Mouse (Mus musculus) neural tube, embryonic 12.5 days (tissue): Measurements from ENCODE around the gene Dnajb14. TPM values are rescaled to one million over a fixed set of nuclear protein-coding genes. Genes with fewer than 3 reads are reported as not detected.

Experiments used
- ATAC-seq: fragments of 200-750 bp; cut with Nextera tagmentation; 2 replicates; pipeline ENCODE4 v1.8.0; 2017; ENCODE audit warnings: low read depth, mild to moderate bottlenecking, moderate TSS enrichment, moderate library complexity; ENCODE audit not compliant: low FRiP score
- H3K27ac ChIP-seq: fragments of 300-500 bp; sonication (generic); 2 replicates; pipeline ENCODE4 v1.5.1; 2016
- H3K27me3 ChIP-seq: fragments of 300-500 bp; sonication (generic); replicated peaks from 2 replicates; pipeline ENCODE4 v1.6.1; 2016; ENCODE audit warnings: mild to moderate bottlenecking
- H3K36me3 ChIP-seq: fragments of 300-500 bp; sonication (generic); 2 replicates; pipeline ENCODE4 v1.6.1; 2016; ENCODE audit warnings: mild to moderate bottlenecking
- H3K4me1 ChIP-seq: fragments of 300-500 bp; sonication (generic); 2 replicates; pipeline ENCODE4 v1.6.1; 2016
- H3K4me2 ChIP-seq: fragments of 300-500 bp; sonication (generic); replicated peaks from 2 replicates; pipeline ENCODE4 v1.6.1; 2016; ENCODE audit warnings: mild to moderate bottlenecking
- H3K4me3 ChIP-seq: fragments of 300-500 bp; sonication (generic); 2 replicates; pipeline ENCODE4 v1.5.1; 2016
- H3K9ac ChIP-seq: fragments of 300-500 bp; sonication (generic); 2 replicates; pipeline ENCODE4 v1.6.1; 2016; ENCODE audit warnings: mild to moderate bottlenecking
- H3K9me3 ChIP-seq: fragments of 300-500 bp; sonication (generic); 2 replicates; pipeline ENCODE4 v1.6.1; 2016; ENCODE audit warnings: mild to moderate bottlenecking
- WGBS: fragments of 180-500 bp; shearing (Covaris S2); methylation state at CpG from one replicate; pipeline ENCODE4 v1.1.7; 2016; 5-methylcytosine and 5-hydroxymethylcytosine counted together
- polyA plus RNA-seq: library from polyadenylated mRNA; unstranded; fragments of >200 nt; fragmentation: Nextera tagmentation; extraction: Ambion mirVana; gene quantifications from 2 replicates; pipeline ENCODE4 v1.2.1, GENCODE M21; 2016

Gene Dnajb14
- 11.0 and 12.6 TPM in 2 replicates for polyA plus RNA-seq

- Histone ChIP-seq H3K27me3 (no peaks in the 10 kb centered on the region), H3K9me3 (no peaks in the 10 kb centered on the region), H3K9ac (peak within 1 kb of the TSS; percentile 96), H3K4me2 (peak within 1 kb of the TSS; percentile 84), H3K4me1 (peaks cover 12% of the 10 kb centered on the region), H3K36me3 (peaks cover 5% of the 10 kb centered on the region; the same call in 1 of the 2 replicates), H3K27ac (peak within 1 kb of the TSS; percentile 96), H3K4me3 (peak within 1 kb of the TSS; percentile 77)
- ATAC-seq: 0 out of 2 replicates have a peak, but pooled peaks have one; percentile 5
- under 1% methylated on average over 90 of the region's 94 CpGs for WGBS
Observed at GRCm38 (mm10) chr3:137867437-137868093, at the start of gene Dnajb14. TSS of gene Dnajb14 (plus strand) at chr3:137867675.

GRCm38 (mm10) chr3:137818713-137819112 lies 48.8 kb upstream of the Dnajb14 start:
- 16% methylated on average over 4 of the region's 4 CpGs for WGBS
- Histone ChIP-seq H3K27me3 (no peaks in the 10 kb centered on the region), H3K4me2 (no peak overlapping the region), H3K27ac (no peak overlapping the region), H3K36me3 (no peaks in the 10 kb centered on the region), H3K9me3 (no peaks in the 10 kb centered on the region), H3K4me1 (no peaks in the 10 kb centered on the region), H3K9ac (no peak overlapping the region), H3K4me3 (no peak overlapping the region)
- no peak for ATAC-seq

DNA sequence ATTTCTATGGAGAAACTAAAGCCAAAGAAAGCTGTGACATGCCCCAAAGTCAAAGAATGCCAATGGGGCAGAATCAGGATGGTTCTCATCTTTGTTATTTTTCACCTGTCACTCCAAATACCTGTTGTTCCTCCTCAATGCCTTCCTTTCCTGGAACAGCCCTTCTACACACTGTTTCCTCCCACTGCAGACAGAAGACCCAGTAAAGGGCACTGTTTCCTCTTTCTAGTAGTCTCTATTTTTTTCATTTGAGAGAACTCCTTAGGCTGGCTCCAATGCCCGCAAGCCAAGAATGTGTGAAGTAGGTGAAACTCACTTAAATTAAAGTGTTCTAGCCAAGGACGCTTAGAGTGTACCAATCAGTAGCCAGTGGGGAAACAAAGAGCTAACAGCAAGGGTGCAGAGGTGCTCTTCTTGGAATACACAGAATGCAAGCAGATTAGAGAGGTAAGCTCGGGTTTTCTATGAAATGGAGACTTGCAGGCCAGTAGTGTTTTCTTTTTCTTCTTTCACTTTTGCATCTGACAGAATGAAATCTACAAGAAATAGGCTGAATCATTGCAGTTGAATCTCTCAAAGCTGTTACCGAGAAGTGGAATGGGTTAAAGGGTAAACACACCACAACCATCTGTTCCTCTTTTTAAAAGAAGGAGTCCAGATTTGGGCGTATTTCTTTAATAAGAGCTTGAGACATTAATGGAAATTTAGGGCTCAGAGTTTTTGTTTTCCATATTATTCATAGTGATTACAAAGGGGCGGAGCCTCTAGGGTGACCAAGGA lies 46.6 kb upstream of the Dnajb14 start:
- H3K27ac ChIP-seq: no peak overlapping the region
- 84% methylated on average over 6 of the region's 6 CpGs for WGBS

GRCm38 (mm10) chr3:137823317-137823716 lies 44.2 kb upstream of the Dnajb14 start:
- 91% methylated on average over 3 of the region's 3 CpGs for WGBS
- ATAC-seq: no peak
- Histone ChIP-seq H3K4me3 (no peak overlapping the region), H3K27me3 (no peaks in the 10 kb centered on the region), H3K9me3 (no peaks in the 10 kb centered on the region), H3K36me3 (no peaks in the 10 kb centered on the region), H3K9ac (no peak overlapping the region), H3K4me1 (peaks cover 6% of the 10 kb centered on the region; the same call in 1 of the 2 replicates), H3K4me2 (no peak overlapping the region), H3K27ac (no peak overlapping the region)

More for the DNA sequence above, 46.6 kb upstream of the Dnajb14 start:
- H3K36me3 ChIP-seq: no peaks in the 10 kb centered on the region
- H3K4me1 ChIP-seq: no peaks in the 10 kb centered on the region
- no peak overlapping the region for H3K4me2 ChIP-seq
- no peaks in the 10 kb centered on the region for H3K27me3 ChIP-seq
- no peaks in the 10 kb centered on the region for H3K9me3 ChIP-seq
- no peak overlapping the region for H3K4me3 ChIP-seq
- no peak for ATAC-seq
- H3K9ac ChIP-seq: no peak overlapping the region

DNA sequence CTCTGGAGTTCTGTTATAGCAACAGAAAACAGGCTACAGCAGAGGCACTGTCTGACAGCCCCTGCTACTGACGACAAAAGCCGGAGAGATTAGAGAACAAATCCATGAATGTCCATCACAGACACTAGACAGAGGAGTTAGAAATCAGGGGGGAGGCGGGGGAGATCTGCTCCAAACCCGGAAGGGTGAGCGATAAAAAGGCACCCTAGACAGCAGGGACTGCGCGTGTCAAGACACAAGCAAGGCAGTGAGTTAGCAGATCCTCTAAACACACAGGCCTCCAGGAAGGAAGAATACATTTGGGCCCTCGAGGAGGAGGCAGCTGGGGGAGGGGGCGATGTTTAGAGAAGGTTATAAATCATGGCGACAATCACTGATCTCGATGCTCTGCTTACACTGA lies 39.8 kb upstream of the Dnajb14 start:
- Histone ChIP-seq H3K36me3 (no peaks in the 10 kb centered on the region), H3K9me3 (no peaks in the 10 kb centered on the region), H3K4me2 (peak overlapping the region; percentile 37), H3K9ac (no peak overlapping the region), H3K4me1 (peaks cover 6% of the 10 kb centered on the region; the same call in 1 of the 2 replicates), H3K27ac (no peak overlapping the region), H3K4me3 (no peak overlapping the region), H3K27me3 (no peaks in the 10 kb centered on the region)
- ATAC-seq: peak; percentile 76; the same call in 1 of the 2 replicates
- WGBS: 21% methylated on average over 11 of the region's 11 CpGs

- Histone ChIP-seq H3K4me3 (no peak overlapping the region), H3K27ac (no peak overlapping the region), H3K9ac (no peak overlapping the region), H3K4me1 (peaks cover 6% of the 10 kb centered on the region; the same call in 1 of the 2 replicates), H3K9me3 (no peaks in the 10 kb centered on the region), H3K36me3 (no peaks in the 10 kb centered on the region), H3K4me2 (no peak overlapping the region), H3K27me3 (no peaks in the 10 kb centered on the region)
- 94% methylated on average over 2 of the region's 2 CpGs for WGBS
- ATAC-seq: no peak
Observed at GRCm38 (mm10) chr3:137831156-137831555, 36.3 kb upstream of the Dnajb14 start.

DNA sequence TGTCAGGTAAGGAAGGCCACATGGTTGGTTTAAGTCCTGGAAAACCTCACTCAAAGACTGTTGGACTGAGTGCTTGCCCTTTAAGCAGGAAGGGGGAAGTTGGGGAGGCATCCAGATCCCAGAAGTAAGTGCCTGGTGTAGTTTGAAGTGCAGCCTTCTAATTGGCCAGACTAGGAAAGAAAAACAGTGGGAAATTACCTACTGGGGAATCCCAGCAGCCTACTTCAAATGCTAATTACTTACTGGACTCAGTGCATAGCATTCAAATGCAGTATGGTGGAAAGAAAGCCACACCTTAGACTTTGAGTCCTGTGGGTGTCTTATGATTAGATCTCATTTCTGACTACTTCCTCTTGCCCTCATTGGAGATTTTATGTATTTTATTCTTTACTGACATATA lies 34.3 kb upstream of the Dnajb14 start:
- no peaks in the 10 kb centered on the region for H3K27me3 ChIP-seq
- no peaks in the 10 kb centered on the region for H3K9me3 ChIP-seq
- H3K4me2 ChIP-seq: no peak overlapping the region
- no peaks in the 10 kb centered on the region for H3K36me3 ChIP-seq
- H3K4me3 ChIP-seq: no peak overlapping the region
- peaks cover under 1% of the 10 kb centered on the region; the same call in 1 of the 2 replicates for H3K4me1 ChIP-seq
- no peak for ATAC-seq
- H3K9ac ChIP-seq: no peak overlapping the region
- H3K27ac ChIP-seq: no peak overlapping the region

GRCm38 (mm10) chr3:137833698-137834097 lies 33.8 kb upstream of the Dnajb14 start:
- WGBS: 88% methylated on average over 4 of the region's 4 CpGs
- Histone ChIP-seq H3K4me1 (no peaks in the 10 kb centered on the region), H3K9ac (no peak overlapping the region), H3K4me2 (no peak overlapping the region), H3K9me3 (no peaks in the 10 kb centered on the region), H3K4me3 (no peak overlapping the region), H3K27me3 (no peaks in the 10 kb centered on the region), H3K36me3 (no peaks in the 10 kb centered on the region), H3K27ac (no peak overlapping the region)
- no peak for ATAC-seq

- no peak overlapping the region for H3K27ac ChIP-seq
- no peak overlapping the region for H3K9ac ChIP-seq
- no peak for ATAC-seq
- H3K9me3 ChIP-seq: no peaks in the 10 kb centered on the region
- 84% methylated on average over 1 of the region's 1 CpGs for WGBS
- no peak overlapping the region for H3K4me3 ChIP-seq
- no peaks in the 10 kb centered on the region for H3K4me1 ChIP-seq
- no peaks in the 10 kb centered on the region for H3K36me3 ChIP-seq
- H3K27me3 ChIP-seq: no peaks in the 10 kb centered on the region
- no peak overlapping the region for H3K4me2 ChIP-seq
Observed at GRCm38 (mm10) chr3:137836543-137836942, 30.9 kb upstream of the Dnajb14 start.

DNA sequence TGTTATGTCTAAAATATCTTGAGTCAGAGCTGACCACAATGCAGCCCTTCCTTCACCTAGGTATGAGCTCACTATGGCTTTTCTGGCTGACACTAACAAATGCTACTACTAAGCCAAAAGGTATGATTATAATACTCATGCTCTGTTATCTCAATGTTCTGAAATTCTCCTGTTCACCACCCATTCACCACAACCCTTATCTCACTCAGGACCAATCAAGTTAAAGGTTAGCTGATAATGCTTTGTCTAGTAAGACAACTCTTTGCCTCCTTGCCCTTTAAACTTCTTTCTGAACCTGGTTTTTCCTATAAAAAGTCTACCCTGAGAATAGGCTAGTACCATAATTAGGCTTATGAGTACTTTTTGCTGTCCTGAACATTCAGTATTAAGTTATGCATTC lies 29.3 kb upstream of the Dnajb14 start:
- no peak overlapping the region for H3K27ac ChIP-seq
- no peaks in the 10 kb centered on the region for H3K36me3 ChIP-seq
- no peaks in the 10 kb centered on the region for H3K9me3 ChIP-seq
- H3K9ac ChIP-seq: no peak overlapping the region
- H3K27me3 ChIP-seq: no peaks in the 10 kb centered on the region
- no peak overlapping the region for H3K4me3 ChIP-seq
- no peak overlapping the region for H3K4me2 ChIP-seq
- H3K4me1 ChIP-seq: no peaks in the 10 kb centered on the region
- no peak for ATAC-seq

DNA sequence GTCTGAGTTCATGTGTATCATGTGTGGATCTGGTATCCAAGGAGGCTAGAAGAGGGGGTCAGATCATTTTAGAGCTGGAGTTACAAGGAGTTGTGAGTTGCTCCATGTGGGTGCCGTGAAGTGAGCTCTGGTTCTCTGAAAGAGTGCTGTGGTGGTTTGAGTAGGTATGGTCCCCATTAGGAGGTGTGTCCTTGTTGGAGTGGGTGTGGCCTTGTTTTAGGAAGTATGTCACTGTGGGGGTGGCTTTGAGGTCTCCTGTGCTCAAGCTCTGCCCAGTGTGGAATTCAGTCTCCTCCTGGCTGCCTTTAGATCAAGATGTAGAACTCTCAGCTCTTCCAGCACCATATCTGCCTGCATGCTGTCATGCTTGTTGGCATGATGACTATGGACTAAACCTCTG lies 24.5 kb upstream of the Dnajb14 start:
- Histone ChIP-seq H3K9ac (no peak overlapping the region), H3K27me3 (no peaks in the 10 kb centered on the region), H3K4me2 (no peak overlapping the region), H3K9me3 (no peaks in the 10 kb centered on the region), H3K27ac (no peak overlapping the region), H3K4me3 (no peak overlapping the region), H3K4me1 (no peaks in the 10 kb centered on the region), H3K36me3 (no peaks in the 10 kb centered on the region)
- ATAC-seq: no peak
- WGBS: 89% methylated on average over 1 of the region's 1 CpGs

GRCm38 (mm10) chr3:137844263-137844662 lies 23.2 kb upstream of the Dnajb14 start:
- Histone ChIP-seq H3K4me3 (no peak overlapping the region), H3K9ac (no peak overlapping the region), H3K27ac (no peak overlapping the region), H3K9me3 (no peaks in the 10 kb centered on the region), H3K4me1 (no peaks in the 10 kb centered on the region), H3K4me2 (no peak overlapping the region), H3K27me3 (no peaks in the 10 kb centered on the region), H3K36me3 (no peaks in the 10 kb centered on the region)
- no peak for ATAC-seq
- 83% methylated on average over 3 of the region's 3 CpGs for WGBS
